Mouse (Mus musculus) myocyte (in vitro differentiated cells): ENCODE results near the gene Aspn.
"Not testable (repeated sequence)": the region's sequence is repeated elsewhere in the genome, so short reads cannot be mapped to it uniquely, and the experiment has no call there.

Source experiments
- E2F4 ChIP-seq: IDR thresholded peaks from one replicate; pipeline ENCODE4 v1.6.1; 2011; ENCODE audit warnings: mild to moderate bottlenecking, control low read depth, moderate library complexity; ENCODE audit not compliant: insufficient read depth
- MYOG ChIP-seq, 3 experiments: IDR thresholded peaks; one replicate each; pipeline ENCODE4 v1.6.1; 2011; ENCODE audit warnings: control low read depth in 2 of 3, low read depth in 2 of 3, mild to moderate bottlenecking in 2 of 3; ENCODE audit not compliant: insufficient read length in 2 of 3, control insufficient read depth in 1 of 3, insufficient read depth in 1 of 3
- POLR2A ChIP-seq: IDR thresholded peaks from one replicate; pipeline ENCODE4 v1.6.1; 2011; ENCODE audit warnings: low read depth, mild to moderate bottlenecking, control low read depth, moderate library complexity; ENCODE audit not compliant: insufficient read length
- POLR2AphosphoS2 ChIP-seq: IDR thresholded peaks from one replicate; pipeline ENCODE4 v1.6.1; 2011; ENCODE audit warnings: low read depth, control low read depth; ENCODE audit not compliant: insufficient read length
- REST ChIP-seq: IDR thresholded peaks from one replicate; pipeline ENCODE4 v1.6.1; 2011; ENCODE audit warnings: mild to moderate bottlenecking, control low read depth, moderate library complexity; ENCODE audit not compliant: insufficient read depth, insufficient read length

GRCm38 (mm10) chr13:49602541-49602940, 58.3 kb downstream of the Aspn start:
- TF ChIP-seq REST; POLR2AphosphoS2; POLR2A; E2F4; MYOG (IDR thresholded peaks at IDR 0.05; ENCODE audit: control insufficient read depth in 1 of 3, insufficient read depth in 1 of 3, insufficient read length in 2 of 3, low read depth in 2 of 3): not testable (repeated sequence)
